Mouse (Mus musculus) stomach, embryonic 14.5 days (tissue): ENCODE measurements around the gene Nexn. TPM values are rescaled to one million over a fixed set of nuclear protein-coding genes. Genes with fewer than 3 reads are reported as not detected.

Experiments
- ATAC-seq: fragments of 200-750 bp; cut with Nextera tagmentation; 2 replicates; pipeline ENCODE4 v1.8.0; 2017; ENCODE audit warnings: low read depth, moderate TSS enrichment; ENCODE audit not compliant: insufficient number of reproducible peaks, insufficient read depth, low FRiP score
- H3K27ac ChIP-seq: fragments of 300-500 bp; sonication (generic); 2 replicates; pipeline ENCODE4 v1.5.1; 2014; ENCODE audit warnings: mild to moderate bottlenecking, low read length, moderate library complexity, mixed read lengths
- H3K27me3 ChIP-seq: fragments of 300-500 bp; sonication (generic); 2 replicates; pipeline ENCODE4 v1.6.1; 2014; ENCODE audit warnings: low read length, control low read depth, mixed read lengths; ENCODE audit not compliant: control insufficient read depth, insufficient read depth
- H3K36me3 ChIP-seq: fragments of 300-500 bp; sonication (generic); 2 replicates; pipeline ENCODE4 v1.6.1; 2014; ENCODE audit warnings: mild to moderate bottlenecking, control low read depth, low read length, moderate library complexity, mixed read lengths; ENCODE audit not compliant: control insufficient read depth, insufficient read depth
- H3K4me1 ChIP-seq: fragments of 300-500 bp; sonication (generic); 2 replicates; pipeline ENCODE4 v1.6.1; 2014; ENCODE audit warnings: low read length, control low read depth, mixed read lengths; ENCODE audit not compliant: control insufficient read depth, insufficient read depth
- H3K4me2 ChIP-seq: fragments of 300-500 bp; sonication (generic); replicated peaks from 2 replicates; pipeline ENCODE4 v1.6.1; 2014; ENCODE audit warnings: low read depth, low read length, control low read depth
- H3K4me3 ChIP-seq: fragments of 300-500 bp; sonication (generic); 2 replicates; pipeline ENCODE4 v1.5.1; 2014; ENCODE audit warnings: low read depth, low read length, control low read depth
- H3K9ac ChIP-seq: fragments of 300-500 bp; sonication (generic); replicated peaks from 2 replicates; pipeline ENCODE4 v1.6.1; 2014; ENCODE audit warnings: low read depth, mild to moderate bottlenecking, control low read depth, low read length, moderate library complexity, mixed read lengths
- H3K9me3 ChIP-seq: fragments of 300-500 bp; sonication (generic); 2 replicates; pipeline ENCODE4 v1.6.1; 2016; ENCODE audit warnings: low read depth, low read length, control low read depth; ENCODE audit not compliant: control insufficient read depth
- WGBS: fragments of 180-500 bp; shearing (Covaris S2); extraction: QIAGEN DNeasy Blood & Tissue Kit; methylation state at CpG from one replicate; pipeline ENCODE4 v1.1.7; 2014; 5-methylcytosine and 5-hydroxymethylcytosine counted together
- polyA plus RNA-seq: library from polyadenylated mRNA; unstranded; fragments of >200 nt; fragmentation: Nextera tagmentation; extraction: Ambion mirVana; gene quantifications from 2 replicates; pipeline ENCODE4 v1.2.1, GENCODE M21; 2014

The Nexn gene
- polyA plus RNA-seq, 1 experiment from 2014 or later, result 47.8 TPM

DNA sequence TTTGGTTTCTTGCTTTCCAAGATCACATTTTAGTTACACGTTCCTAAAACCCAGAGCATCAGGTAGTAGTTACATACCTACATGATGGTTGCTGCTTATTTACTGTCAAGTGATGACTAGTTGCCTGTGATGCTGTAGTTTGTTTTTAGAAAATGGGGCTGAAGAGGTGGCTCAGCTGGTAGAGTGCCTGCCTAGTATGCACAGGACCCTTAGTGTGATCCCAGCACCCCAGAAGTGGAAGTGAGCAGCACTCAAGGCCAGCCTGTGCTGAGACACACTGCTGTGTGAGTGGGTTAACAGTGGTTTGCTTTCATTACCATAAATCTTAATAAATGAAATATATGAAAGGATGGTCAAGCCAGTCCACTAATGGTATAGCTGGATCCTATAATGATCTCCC lies 26.6 kb downstream of the Nexn start:
- 95% methylated on average over 1 of the region's 1 CpGs for WGBS
- no peak for ATAC-seq
- Histone ChIP-seq H3K27ac (no peak overlapping the region), H3K9me3 (no peaks in the 10 kb centered on the region), H3K4me2 (no peak overlapping the region), H3K27me3 (no peaks in the 10 kb centered on the region), H3K36me3 (peaks cover 25% of the 10 kb centered on the region), H3K4me1 (no peaks in the 10 kb centered on the region), H3K4me3 (no peak overlapping the region), H3K9ac (no peak overlapping the region)

GRCm38 (mm10) chr3:152238836-152239235 lies 27.3 kb downstream of the Nexn start:
- no peak overlapping the region for H3K4me2 ChIP-seq
- 48% methylated on average over 2 of the region's 2 CpGs for WGBS
- H3K9me3 ChIP-seq, result no peaks in the 10 kb centered on the region
- peaks cover 30% of the 10 kb centered on the region for H3K36me3 ChIP-seq
- H3K27me3 ChIP-seq, result no peaks in the 10 kb centered on the region
- ATAC-seq, result peak; percentile 66
- H3K27ac ChIP-seq, result no peak overlapping the region
- H3K4me3 ChIP-seq, result no peak overlapping the region
- H3K9ac ChIP-seq, result no peak overlapping the region
- no peaks in the 10 kb centered on the region for H3K4me1 ChIP-seq

DNA sequence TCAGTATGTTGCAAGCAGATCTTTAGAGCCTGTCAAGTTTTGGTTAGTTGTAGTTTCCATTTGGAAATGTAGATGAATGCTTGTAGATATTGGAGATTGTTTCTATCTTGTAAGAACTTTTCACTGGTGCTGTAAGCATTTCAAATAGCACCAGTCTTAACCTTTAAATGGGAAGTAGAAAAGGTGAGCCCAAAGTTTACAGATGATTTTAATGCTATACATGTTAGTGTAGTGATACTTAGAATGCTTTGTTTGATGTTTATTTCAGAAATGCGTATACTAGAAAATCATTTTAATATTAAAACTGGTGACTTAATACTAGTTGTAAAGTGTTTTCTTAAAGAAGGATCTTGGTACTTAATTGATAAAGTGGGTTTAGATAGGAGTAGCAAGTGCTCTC lies 30.3 kb downstream of the Nexn start:
- Histone ChIP-seq H3K36me3 (peaks cover 50% of the 10 kb centered on the region), H3K27me3 (no peaks in the 10 kb centered on the region), H3K9ac (no peak overlapping the region), H3K4me2 (no peak overlapping the region), H3K4me3 (no peak overlapping the region), H3K4me1 (no peaks in the 10 kb centered on the region), H3K27ac (no peak overlapping the region), H3K9me3 (no peaks in the 10 kb centered on the region)
- no peak for ATAC-seq
- WGBS, result 95% methylated on average over 1 of the region's 1 CpGs

DNA sequence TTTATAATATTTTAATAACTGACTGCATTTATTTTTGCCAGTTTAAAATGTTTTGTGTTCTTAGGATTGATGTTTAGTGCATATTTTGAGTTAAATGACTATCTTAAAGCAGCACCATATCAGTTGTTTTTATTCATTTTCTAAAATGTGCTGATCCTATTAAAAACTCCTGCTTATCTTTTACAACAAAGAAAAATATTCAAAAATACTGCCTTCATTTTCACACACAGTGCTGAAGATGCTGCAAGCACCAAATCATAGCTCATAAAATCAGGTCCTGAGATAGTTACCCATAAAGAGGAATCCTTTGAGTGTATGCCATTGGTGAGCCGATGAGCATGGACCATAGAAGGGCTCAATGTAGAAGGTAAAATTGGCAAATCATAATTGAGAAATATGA lies 30.9 kb downstream of the Nexn start:
- Histone ChIP-seq H3K4me2 (no peak overlapping the region), H3K36me3 (peaks cover 48% of the 10 kb centered on the region), H3K9ac (no peak overlapping the region), H3K4me1 (no peaks in the 10 kb centered on the region), H3K4me3 (no peak overlapping the region), H3K27me3 (no peaks in the 10 kb centered on the region), H3K9me3 (no peaks in the 10 kb centered on the region), H3K27ac (no peak overlapping the region)
- ATAC-seq, result no peak
- 98% methylated on average over 1 of the region's 1 CpGs for WGBS

GRCm38 (mm10) chr3:152231333-152232100 lies 34.6 kb downstream of the Nexn start:
- H3K36me3 ChIP-seq, result peaks cover 68% of the 10 kb centered on the region
- no peak for ATAC-seq
- WGBS, result 60% methylated on average over 6 of the region's 6 CpGs

DNA sequence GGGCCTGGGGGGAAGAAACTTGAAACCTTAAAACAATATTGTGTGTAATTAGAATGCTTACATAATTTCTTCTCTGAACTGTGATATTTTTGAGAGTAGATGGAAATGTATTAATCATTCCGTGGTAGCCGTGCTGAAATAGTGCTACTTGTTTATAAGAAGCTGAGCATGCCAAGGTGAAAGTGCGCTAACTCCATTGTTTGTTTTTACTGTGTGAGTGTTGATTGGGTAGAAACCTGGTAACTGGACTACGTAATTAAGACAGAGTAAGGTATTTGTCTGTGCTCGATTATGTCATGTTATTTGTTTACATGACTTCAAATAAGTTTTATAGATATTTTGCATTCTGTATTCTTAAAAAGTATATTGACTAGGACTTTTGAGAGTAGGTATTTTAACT lies 36.9 kb downstream of the Nexn start:
- no peak for ATAC-seq
- 79% methylated on average over 5 of the region's 5 CpGs for WGBS
- Histone ChIP-seq H3K27ac (no peak overlapping the region), H3K36me3 (peaks cover 75% of the 10 kb centered on the region), H3K4me2 (no peak overlapping the region), H3K27me3 (no peaks in the 10 kb centered on the region), H3K9me3 (no peaks in the 10 kb centered on the region), H3K9ac (no peak overlapping the region), H3K4me1 (no peaks in the 10 kb centered on the region), H3K4me3 (no peak overlapping the region)

More at GRCm38 (mm10) chr3:152231333-152232100, 34.6 kb downstream of the Nexn start:
- Histone ChIP-seq H3K4me1 (no peaks in the 10 kb centered on the region), H3K27me3 (no peaks in the 10 kb centered on the region), H3K9ac (no peak overlapping the region), H3K4me3 (no peak overlapping the region), H3K9me3 (no peaks in the 10 kb centered on the region), H3K27ac (no peak overlapping the region), H3K4me2 (no peak overlapping the region)

- Histone ChIP-seq H3K4me3 (no peak overlapping the region), H3K27me3 (no peaks in the 10 kb centered on the region), H3K9me3 (no peaks in the 10 kb centered on the region), H3K36me3 (peaks cover 77% of the 10 kb centered on the region), H3K4me2 (no peak overlapping the region), H3K4me1 (no peaks in the 10 kb centered on the region), H3K27ac (no peak overlapping the region), H3K9ac (no peak overlapping the region)
- ATAC-seq, result no peak
- WGBS, result 90% methylated on average over 7 of the region's 7 CpGs
Observed at GRCm38 (mm10) chr3:152228843-152229242, 37.3 kb downstream of the Nexn start.

- H3K4me1 ChIP-seq, result no peaks in the 10 kb centered on the region
- H3K9ac ChIP-seq, result no peak overlapping the region
- no peaks in the 10 kb centered on the region for H3K9me3 ChIP-seq
- WGBS, result 93% methylated on average over 7 of the region's 7 CpGs
- peaks cover 81% of the 10 kb centered on the region for H3K36me3 ChIP-seq
- no peak overlapping the region for H3K4me2 ChIP-seq
- no peaks in the 10 kb centered on the region for H3K27me3 ChIP-seq
- H3K27ac ChIP-seq, result no peak overlapping the region
- no peak for ATAC-seq
- H3K4me3 ChIP-seq, result no peak overlapping the region
Observed at GRCm38 (mm10) chr3:152225906-152226305, 40.2 kb downstream of the Nexn start.

DNA sequence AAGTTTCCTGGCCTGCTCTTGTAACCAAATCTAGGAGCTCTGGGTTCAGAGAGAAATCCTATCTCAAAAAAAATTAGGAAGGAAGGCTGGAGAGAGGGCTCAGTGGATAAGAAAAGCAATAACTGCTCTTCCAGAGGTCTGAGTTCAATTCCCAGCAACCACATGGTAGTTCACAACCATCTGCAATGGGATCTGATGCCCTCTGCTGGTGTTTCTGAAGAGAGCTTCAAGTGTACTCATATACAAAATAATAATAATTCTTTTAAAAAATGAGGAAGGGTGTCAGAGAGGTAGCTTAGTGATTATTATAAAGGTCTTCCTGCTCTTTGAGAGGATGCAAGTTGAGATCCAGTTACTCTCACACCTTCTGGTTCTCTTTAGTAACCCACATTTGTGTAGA lies 41.2 kb downstream of the Nexn start:
- peaks cover 88% of the 10 kb centered on the region for H3K36me3 ChIP-seq

More for the DNA sequence above, 41.2 kb downstream of the Nexn start:
- no peaks in the 10 kb centered on the region for H3K27me3 ChIP-seq
- H3K4me1 ChIP-seq, result no peaks in the 10 kb centered on the region
- H3K4me3 ChIP-seq, result no peak overlapping the region
- ATAC-seq, result no peak
- H3K9ac ChIP-seq, result no peak overlapping the region
- no peaks in the 10 kb centered on the region for H3K9me3 ChIP-seq
- H3K27ac ChIP-seq, result no peak overlapping the region
- H3K4me2 ChIP-seq, result no peak overlapping the region
